Mouse (Mus musculus) limb, embryonic 12.5 days (tissue): ENCODE results near the gene Ebf4. TPM values are rescaled to one million over a fixed set of nuclear protein-coding genes. Genes with fewer than 3 reads are reported as not detected.

Source experiments
- ATAC-seq: fragments of 200-750 bp; cut with Nextera tagmentation; 2 replicates; pipeline ENCODE4 v1.8.0; 2017; ENCODE audit warnings: low read depth, moderate TSS enrichment; ENCODE audit not compliant: insufficient number of reproducible peaks, insufficient read depth, low FRiP score, low TSS enrichment
- H3K27ac ChIP-seq: fragments of 300-500 bp; sonication (generic); 2 replicates; pipeline ENCODE4 v1.5.1; 2016; ENCODE audit warnings: mild to moderate bottlenecking, moderate library complexity
- H3K27me3 ChIP-seq: fragments of 300-500 bp; sonication (generic); 2 replicates; pipeline ENCODE4 v1.6.1; 2016; ENCODE audit warnings: mild to moderate bottlenecking, moderate library complexity
- H3K36me3 ChIP-seq: fragments of 300-500 bp; sonication (generic); 2 replicates; pipeline ENCODE4 v1.6.1; 2016; ENCODE audit warnings: mild to moderate bottlenecking, moderate library complexity
- H3K4me1 ChIP-seq: fragments of 300-500 bp; sonication (generic); replicated peaks from 2 replicates; pipeline ENCODE4 v1.6.1; 2016
- H3K4me2 ChIP-seq: fragments of 300-500 bp; sonication (generic); 2 replicates; pipeline ENCODE4 v1.6.1; 2016; ENCODE audit warnings: mild to moderate bottlenecking, moderate library complexity
- H3K4me3 ChIP-seq: fragments of 300-500 bp; sonication (generic); replicated peaks from 2 replicates; pipeline ENCODE4 v1.5.1; 2016; ENCODE audit warnings: mild to moderate bottlenecking
- H3K9ac ChIP-seq: fragments of 300-500 bp; sonication (generic); replicated peaks from 2 replicates; pipeline ENCODE4 v1.6.1; 2016; ENCODE audit warnings: mild to moderate bottlenecking, moderate library complexity
- H3K9me3 ChIP-seq: fragments of 300-500 bp; sonication (generic); 2 replicates; pipeline ENCODE4 v1.6.1; 2016; ENCODE audit warnings: mild to moderate bottlenecking, moderate library complexity
- WGBS: fragments of 180-500 bp; shearing (Covaris S2); methylation state at CpG from one replicate; pipeline ENCODE4 v1.1.7; 2016; 5-methylcytosine and 5-hydroxymethylcytosine counted together
- polyA plus RNA-seq: library from polyadenylated mRNA; unstranded; fragments of >200 nt; fragmentation: Nextera tagmentation; extraction: Ambion mirVana; gene quantifications from 2 replicates; pipeline ENCODE4 v1.2.1, GENCODE M21; 2016

Ebf4 gene
- polyA plus RNA-seq, result 2.1 and 3.6 TPM in 2 replicates

DNA sequence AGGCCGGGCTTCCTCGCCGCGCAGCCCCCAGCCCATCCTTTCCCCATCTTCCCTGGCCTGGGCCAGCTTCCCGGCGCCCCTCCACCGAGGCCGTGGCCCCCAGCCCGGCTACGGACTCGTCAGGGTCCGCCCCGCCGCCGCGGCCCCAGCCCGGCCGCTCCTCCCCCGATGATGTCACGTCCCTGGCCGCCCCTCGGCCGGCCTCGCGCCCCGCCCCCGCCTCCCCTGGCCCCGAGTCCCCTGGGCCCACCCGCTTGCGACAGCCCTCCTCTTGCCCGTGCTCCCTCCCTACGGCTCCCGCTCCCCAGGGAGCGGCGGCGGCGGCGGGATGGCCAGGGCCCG lies at the start of gene Ebf4:
Gene Ebf4, plus strand, starts transcription at position 234 of the 342 bp plus-strand sequence.
- Histone ChIP-seq H3K27ac (peak within 1 kb of the TSS; percentile 45; the same call in 1 of the 2 replicates), H3K4me2 (peak within 1 kb of the TSS; percentile 73), H3K4me1 (peaks cover 32% of the 10 kb centered on the region), H3K4me3 (peak within 1 kb of the TSS; percentile 82), H3K27me3 (peaks cover 60% of the 10 kb centered on the region), H3K9ac (peak within 1 kb of the TSS; percentile 83), H3K9me3 (no peaks in the 10 kb centered on the region), H3K36me3 (peaks cover 14% of the 10 kb centered on the region; the same call in 1 of the 2 replicates)
- peak; percentile 46; the same call in 1 of the 2 replicates for ATAC-seq
- under 1% methylated on average over 35 of the region's 39 CpGs for WGBS

DNA sequence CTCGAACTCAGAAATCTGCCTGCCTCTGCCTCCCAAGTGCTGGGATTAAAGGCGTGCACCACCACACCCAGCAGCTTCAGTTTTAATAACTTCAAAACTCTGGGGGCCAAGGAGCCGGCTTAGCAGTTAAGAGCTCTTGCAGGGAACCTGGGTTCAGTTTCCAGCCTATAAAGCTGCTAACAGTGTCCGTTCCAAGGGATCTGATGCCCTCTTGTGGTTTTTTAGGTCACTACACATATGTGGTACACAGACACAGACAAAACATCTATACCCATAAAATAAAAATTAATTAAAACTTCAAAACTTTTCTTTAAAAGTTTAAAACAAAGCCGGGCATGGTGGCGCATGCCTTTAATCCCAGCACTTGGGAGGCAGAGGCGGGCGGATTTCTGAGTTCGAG lies 48.1 kb upstream of the Ebf4 start:
- Histone ChIP-seq H3K9me3 (no peaks in the 10 kb centered on the region), H3K27ac (no peak overlapping the region), H3K9ac (no peak overlapping the region), H3K4me2 (no peak overlapping the region), H3K36me3 (no peaks in the 10 kb centered on the region), H3K4me1 (no peaks in the 10 kb centered on the region), H3K27me3 (no peaks in the 10 kb centered on the region), H3K4me3 (no peak overlapping the region)
- 52% methylated on average over 9 of the region's 9 CpGs for WGBS
- no peak for ATAC-seq

DNA sequence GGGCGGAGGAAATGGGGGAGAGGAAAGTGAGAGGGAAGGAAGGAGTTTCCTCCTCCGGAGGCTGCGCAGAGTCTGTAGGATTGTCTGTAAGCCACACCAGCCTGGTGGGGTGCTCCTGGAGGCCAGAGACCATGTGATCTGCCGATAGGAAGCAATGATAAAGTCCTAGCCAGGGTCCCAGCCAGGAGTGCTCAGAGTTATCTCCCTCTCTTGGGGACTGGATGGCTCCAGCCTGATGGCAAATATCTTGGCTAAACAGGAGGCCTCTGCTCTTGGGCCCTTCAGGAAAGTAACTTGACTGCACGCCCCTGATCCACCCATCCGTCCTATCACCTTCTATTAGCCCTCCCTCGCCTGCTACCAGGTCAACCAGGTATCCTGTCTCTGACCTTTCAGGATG lies 46.7 kb upstream of the Ebf4 start:
- Histone ChIP-seq H3K9ac (no peak overlapping the region), H3K4me1 (no peaks in the 10 kb centered on the region), H3K27me3 (no peaks in the 10 kb centered on the region), H3K4me3 (no peak overlapping the region), H3K27ac (no peak overlapping the region), H3K4me2 (no peak overlapping the region), H3K36me3 (no peaks in the 10 kb centered on the region), H3K9me3 (no peaks in the 10 kb centered on the region)
- WGBS, result 81% methylated on average over 7 of the region's 7 CpGs
- ATAC-seq, result no peak

DNA sequence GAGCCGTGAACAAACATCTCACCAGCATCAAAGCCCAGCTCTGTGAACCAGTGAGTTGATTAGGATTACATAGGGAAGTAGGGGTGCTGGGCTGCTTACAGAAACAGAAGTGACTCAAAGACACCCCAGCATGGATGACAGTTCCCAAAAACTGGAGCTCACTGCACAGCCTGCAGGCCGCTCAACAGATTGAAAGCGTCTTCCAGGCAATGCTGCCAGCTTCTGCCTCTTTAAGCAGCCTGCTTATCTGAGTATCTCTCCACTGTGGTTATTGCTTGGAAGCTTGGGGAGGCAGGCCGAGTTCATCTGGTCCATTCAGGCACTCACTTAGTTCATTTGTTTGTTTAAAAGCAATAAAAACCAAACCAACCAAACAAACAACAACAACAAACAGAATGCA lies 38.2 kb upstream of the Ebf4 start:
- no peaks in the 10 kb centered on the region for H3K36me3 ChIP-seq
- ATAC-seq, result no peak
- WGBS, result 67% methylated on average over 4 of the region's 4 CpGs
- no peak overlapping the region for H3K27ac ChIP-seq
- no peaks in the 10 kb centered on the region for H3K9me3 ChIP-seq
- no peak overlapping the region for H3K4me2 ChIP-seq
- no peaks in the 10 kb centered on the region for H3K27me3 ChIP-seq
- H3K9ac ChIP-seq, result no peak overlapping the region
- H3K4me3 ChIP-seq, result no peak overlapping the region
- H3K4me1 ChIP-seq, result no peaks in the 10 kb centered on the region

DNA sequence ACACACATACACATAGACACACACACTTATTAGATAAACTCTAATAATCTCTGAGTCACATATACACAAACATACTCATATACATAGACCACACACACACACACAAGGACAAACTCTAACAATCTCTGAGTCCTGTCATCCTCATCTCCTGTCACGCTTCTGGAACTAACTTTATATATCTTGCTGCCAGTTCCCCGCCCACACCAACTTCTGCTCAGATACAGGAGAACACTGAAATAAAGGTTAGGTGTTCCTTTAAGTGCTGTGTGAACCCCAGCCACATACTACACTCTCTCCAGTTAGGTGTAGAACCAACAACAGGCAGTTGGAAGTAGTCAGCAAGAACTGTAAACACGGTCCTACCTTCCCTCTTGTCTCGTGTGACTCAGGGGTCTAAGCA lies 34.1 kb upstream of the Ebf4 start:
- H3K4me3 ChIP-seq, result no peak overlapping the region
- ATAC-seq, result no peak
- no peak overlapping the region for H3K27ac ChIP-seq
- H3K27me3 ChIP-seq, result no peaks in the 10 kb centered on the region
- H3K4me2 ChIP-seq, result no peak overlapping the region
- no peaks in the 10 kb centered on the region for H3K9me3 ChIP-seq
- H3K36me3 ChIP-seq, result no peaks in the 10 kb centered on the region
- WGBS, result 85% methylated on average over 4 of the region's 4 CpGs
- H3K4me1 ChIP-seq, result no peaks in the 10 kb centered on the region
- no peak overlapping the region for H3K9ac ChIP-seq

DNA sequence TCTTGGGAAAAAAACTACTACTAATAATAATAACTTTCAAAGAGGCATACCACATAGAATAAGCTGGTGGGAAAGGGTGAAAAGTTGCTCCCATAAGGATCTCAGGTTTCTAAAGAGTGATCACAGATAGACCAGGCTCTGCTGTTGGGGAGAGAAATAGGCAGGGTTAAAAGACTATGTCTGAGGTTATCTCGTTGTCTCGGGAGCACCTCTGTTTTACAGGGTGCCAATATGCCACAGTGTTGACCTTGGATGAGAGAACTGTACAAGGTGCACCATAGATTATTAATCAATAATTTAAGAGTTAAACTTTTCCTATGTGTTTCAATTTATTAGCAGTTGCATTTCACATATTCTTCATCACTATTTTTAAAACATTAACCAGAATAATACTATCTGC lies 33.1 kb upstream of the Ebf4 start:
- no peak for ATAC-seq
- Histone ChIP-seq H3K4me3 (no peak overlapping the region), H3K9me3 (no peaks in the 10 kb centered on the region), H3K36me3 (no peaks in the 10 kb centered on the region), H3K4me2 (no peak overlapping the region), H3K27me3 (no peaks in the 10 kb centered on the region), H3K9ac (no peak overlapping the region), H3K4me1 (no peaks in the 10 kb centered on the region), H3K27ac (no peak overlapping the region)
- 71% methylated on average over 2 of the region's 2 CpGs for WGBS

DNA sequence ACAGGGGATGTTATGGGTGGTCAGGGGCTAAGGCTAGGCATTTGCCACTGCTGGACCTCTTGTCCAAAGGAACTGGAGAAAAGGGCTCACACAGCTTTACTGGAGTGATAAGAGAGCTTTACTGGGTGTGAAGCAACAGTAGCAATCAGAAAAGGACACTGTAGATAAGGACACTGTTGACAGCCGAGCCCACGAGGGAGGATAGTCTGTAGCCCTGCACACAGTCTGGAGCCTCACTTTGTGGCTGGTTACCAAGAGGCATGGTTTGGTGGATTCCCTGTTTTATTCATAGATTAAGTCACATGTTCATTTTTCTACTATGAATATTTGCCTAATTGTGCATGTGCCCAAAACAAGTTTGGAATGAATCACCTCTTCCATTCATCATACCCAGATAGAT lies 32.6 kb upstream of the Ebf4 start:
- H3K9ac ChIP-seq, result no peak overlapping the region
- 77% methylated on average over 2 of the region's 2 CpGs for WGBS

DNA sequence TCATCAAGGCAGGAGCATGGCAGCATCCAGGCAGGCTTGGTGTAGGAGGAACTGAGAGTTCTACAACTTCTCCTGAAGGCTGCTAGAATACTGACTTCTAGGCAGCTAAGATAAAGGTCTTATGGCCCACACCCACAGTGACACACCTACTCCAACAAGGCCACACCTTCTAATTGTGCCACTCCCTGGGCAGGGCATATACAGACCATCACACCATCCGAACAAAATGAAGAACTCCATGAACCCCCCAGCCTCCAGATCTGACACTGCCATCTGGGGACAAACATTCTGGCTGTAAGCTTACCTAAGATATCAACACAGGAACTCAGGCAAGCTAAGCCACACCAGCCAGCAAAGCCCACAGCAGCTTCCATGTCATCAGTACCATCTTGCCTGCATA lies 29.4 kb upstream of the Ebf4 start:
- no peaks in the 10 kb centered on the region for H3K4me1 ChIP-seq
- no peak overlapping the region for H3K4me3 ChIP-seq
- no peak overlapping the region for H3K9ac ChIP-seq
- no peaks in the 10 kb centered on the region for H3K27me3 ChIP-seq
- no peaks in the 10 kb centered on the region for H3K36me3 ChIP-seq
- H3K4me2 ChIP-seq, result no peak overlapping the region
- WGBS, result 91% methylated on average over 1 of the region's 1 CpGs
- H3K9me3 ChIP-seq, result no peaks in the 10 kb centered on the region
- H3K27ac ChIP-seq, result no peak overlapping the region
- no peak for ATAC-seq

More for the DNA sequence above, 32.6 kb upstream of the Ebf4 start:
- H3K4me1 ChIP-seq, result no peaks in the 10 kb centered on the region
- no peaks in the 10 kb centered on the region for H3K27me3 ChIP-seq
- H3K4me2 ChIP-seq, result no peak overlapping the region
- no peaks in the 10 kb centered on the region for H3K36me3 ChIP-seq
- H3K27ac ChIP-seq, result no peak overlapping the region
- ATAC-seq, result no peak
- no peaks in the 10 kb centered on the region for H3K9me3 ChIP-seq
- H3K4me3 ChIP-seq, result no peak overlapping the region

DNA sequence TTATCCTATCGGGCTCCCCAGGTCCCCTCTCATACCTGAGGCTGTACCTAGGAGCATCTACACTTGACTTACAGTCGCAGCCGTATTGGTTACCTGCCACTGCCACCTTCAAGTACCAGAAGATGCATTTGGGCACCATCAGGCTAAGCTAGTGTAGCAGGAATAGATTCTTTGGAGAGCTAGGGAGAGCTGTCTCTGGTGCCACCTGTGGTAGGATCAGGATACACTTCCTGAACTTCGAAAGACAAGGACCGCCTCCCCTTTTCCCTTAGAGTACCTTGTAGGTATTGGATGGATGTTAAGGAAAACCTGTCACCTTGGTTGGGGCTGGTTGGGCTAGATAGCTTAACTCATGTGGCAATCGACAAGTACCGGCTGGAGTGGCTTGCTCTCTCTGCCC lies 26.9 kb upstream of the Ebf4 start:
- no peaks in the 10 kb centered on the region; the same call in 1 of the 2 replicates for H3K4me1 ChIP-seq
- no peak overlapping the region for H3K4me2 ChIP-seq
- no peaks in the 10 kb centered on the region for H3K27me3 ChIP-seq
- H3K9me3 ChIP-seq, result no peaks in the 10 kb centered on the region
- WGBS, result 75% methylated on average over 7 of the region's 7 CpGs
- H3K4me3 ChIP-seq, result no peak overlapping the region
- ATAC-seq, result no peak
- no peak overlapping the region for H3K27ac ChIP-seq
- H3K36me3 ChIP-seq, result no peaks in the 10 kb centered on the region
- H3K9ac ChIP-seq, result no peak overlapping the region

DNA sequence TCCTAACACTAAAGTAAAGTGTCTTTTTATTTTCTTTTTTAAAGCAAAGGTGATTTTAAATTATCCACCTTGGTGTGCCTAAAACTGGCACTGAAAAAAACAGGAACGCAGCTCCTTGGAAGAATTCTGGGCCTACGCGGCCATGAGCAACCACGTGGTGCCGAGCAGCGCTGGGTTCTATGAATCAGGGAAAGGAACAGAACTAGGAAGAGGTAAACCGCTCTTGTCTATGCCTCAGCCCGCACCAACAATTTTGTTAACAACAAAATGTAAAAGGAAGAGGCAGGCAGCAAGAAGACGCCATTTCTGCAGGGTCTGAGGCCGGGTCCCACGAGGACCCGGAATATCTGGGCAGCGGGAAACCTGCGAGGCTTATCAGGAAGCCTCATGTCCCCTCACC lies 21.2 kb upstream of the Ebf4 start:
- no peak for ATAC-seq
- no peaks in the 10 kb centered on the region for H3K9me3 ChIP-seq
- H3K36me3 ChIP-seq, result peaks cover 37% of the 10 kb centered on the region
- peaks cover 19% of the 10 kb centered on the region for H3K4me1 ChIP-seq
- H3K9ac ChIP-seq, result peak overlapping the region; percentile 93
- peak overlapping the region; percentile 86 for H3K4me3 ChIP-seq
- 4% methylated on average over 14 of the region's 14 CpGs for WGBS
- H3K27ac ChIP-seq, result peak overlapping the region; percentile 98
- H3K4me2 ChIP-seq, result peak overlapping the region; percentile 88
- no peaks in the 10 kb centered on the region for H3K27me3 ChIP-seq

DNA sequence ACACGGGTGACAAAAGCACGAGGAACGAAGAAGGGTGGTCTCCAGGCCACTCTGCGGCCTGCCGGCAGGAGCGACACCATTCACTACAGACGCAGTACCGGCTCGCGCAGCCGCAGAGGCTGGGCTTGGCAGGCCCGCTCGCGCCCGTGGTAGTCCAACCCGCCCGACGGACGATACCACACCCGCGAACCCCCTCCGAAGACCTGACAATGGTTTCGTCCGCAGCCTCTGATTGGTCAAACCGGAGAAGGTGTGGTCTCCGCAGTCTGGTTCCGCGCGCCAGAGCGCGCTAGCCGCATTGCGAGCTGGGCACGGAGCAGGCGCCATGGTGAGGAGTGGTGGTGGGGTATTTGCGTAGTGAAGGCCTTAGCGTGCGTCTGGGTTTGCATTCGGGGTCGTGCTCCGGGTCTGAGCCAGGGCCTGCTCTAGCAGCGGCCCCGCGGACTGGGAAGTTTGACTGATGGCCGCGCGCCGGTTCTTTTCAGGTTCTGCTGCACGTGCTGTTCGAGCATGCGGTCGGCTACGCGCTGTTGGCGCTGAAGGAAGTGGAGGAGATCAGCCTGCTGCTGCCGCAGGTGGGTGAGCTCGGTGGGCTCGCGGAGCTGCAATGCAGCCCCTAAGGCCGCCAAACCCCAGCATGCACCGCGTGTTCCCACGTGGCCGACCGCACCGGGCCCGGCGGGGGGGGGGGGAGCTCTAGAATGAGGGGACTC lies 20.7 kb upstream of the Ebf4 start, which contains the start of gene Nop56:
Gene Nop56, plus strand, starts transcription at position 282 of the 713 bp plus-strand sequence.
- Histone ChIP-seq H3K4me3 (peak within 1 kb of the TSS; percentile 86), H3K4me2 (peak within 1 kb of the TSS; percentile 88), H3K27ac (peak within 1 kb of the TSS; percentile 98), H3K36me3 (peaks cover 40% of the 10 kb centered on the region), H3K9ac (peak within 1 kb of the TSS; percentile 93), H3K9me3 (no peaks in the 10 kb centered on the region), H3K27me3 (no peaks in the 10 kb centered on the region), H3K4me1 (peaks cover 19% of the 10 kb centered on the region)
- under 1% methylated on average over 68 of the region's 68 CpGs for WGBS
- ATAC-seq, result peak; percentile 98

DNA sequence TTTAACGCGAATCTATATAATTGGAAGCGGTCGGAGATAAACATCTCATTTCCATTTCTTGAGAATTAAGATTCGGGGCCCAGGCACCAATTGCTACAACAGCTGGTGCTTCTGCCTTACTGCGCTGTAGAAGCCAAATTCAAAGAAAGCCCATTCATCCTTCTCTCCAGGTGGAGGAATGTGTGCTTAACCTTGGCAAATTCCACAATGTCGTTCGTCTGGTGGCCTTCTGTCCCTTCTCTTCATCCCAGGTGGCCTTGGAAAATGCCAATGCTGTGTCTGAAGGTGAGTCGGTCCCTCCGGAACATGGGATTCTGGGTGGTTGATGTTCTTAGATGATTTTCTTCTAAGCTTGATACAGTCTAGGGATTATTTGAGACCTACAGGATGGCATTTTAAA lies 20.1 kb upstream of the Ebf4 start:
- ATAC-seq, result no peak
- WGBS, result 1% methylated on average over 10 of the region's 10 CpGs
- peak overlapping the region; percentile 98; the same call in 1 of the 2 replicates for H3K27ac ChIP-seq

More for the DNA sequence above, 20.1 kb upstream of the Ebf4 start:
- peaks cover 46% of the 10 kb centered on the region for H3K36me3 ChIP-seq
- H3K9me3 ChIP-seq, result no peaks in the 10 kb centered on the region
- peak overlapping the region; percentile 86 for H3K4me3 ChIP-seq
- peak overlapping the region; percentile 93 for H3K9ac ChIP-seq
- peaks cover 19% of the 10 kb centered on the region for H3K4me1 ChIP-seq
- peak overlapping the region; percentile 88 for H3K4me2 ChIP-seq
- no peaks in the 10 kb centered on the region for H3K27me3 ChIP-seq
